Mouse (Mus musculus): Measurements from ENCODE around the gene Gm47283.
"Not testable (repeated sequence)": the region's sequence is repeated elsewhere in the genome, so short reads cannot be mapped to it uniquely, and the experiment has no call there.

DNA sequence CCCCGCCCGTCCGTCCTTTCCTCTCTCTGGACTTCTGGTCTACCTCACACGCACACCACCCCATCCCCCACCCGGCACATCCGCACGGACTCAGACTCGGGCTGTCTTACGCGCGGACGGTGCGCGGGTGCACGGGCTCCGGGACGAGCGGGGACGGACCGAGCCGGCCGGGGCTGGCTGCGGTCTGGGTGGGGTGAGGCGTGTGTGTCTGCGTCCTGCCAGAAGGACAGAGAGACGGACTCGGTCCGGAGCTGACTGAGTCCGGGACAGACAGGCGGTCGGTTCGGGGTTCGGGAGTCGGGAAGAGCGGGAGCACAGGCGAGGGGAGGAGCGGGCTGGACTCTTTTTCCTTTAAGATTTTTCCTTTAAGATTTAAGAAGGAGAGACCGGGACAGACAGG, 43.5 kb upstream of the Gm47283 start:
- not testable (repeated sequence) for TF ChIP-seq MAX (IDR thresholded peaks at IDR 0.05); CTCF (IDR thresholded peaks at IDR 0.05; ENCODE audit: control insufficient read depth, insufficient read depth, insufficient read length); CEBPB (IDR thresholded peaks at IDR 0.05; ENCODE audit: low read depth); MYOG (IDR thresholded peaks at IDR 0.05; ENCODE audit: control insufficient read depth, extremely low read depth, insufficient read length); MYOD1 (IDR thresholded peaks at IDR 0.05; ENCODE audit: control insufficient read depth, insufficient read length, low read depth); USF1 (IDR thresholded peaks at IDR 0.05; ENCODE audit: low read depth); FOSL1 (IDR thresholded peaks at IDR 0.05; ENCODE audit: insufficient read depth, low read length, poor library complexity, severe bottlenecking)

Data from C2C12 (cell line).